Mouse (Mus musculus) 416B (cell line): ENCODE measurements around the gene Ttyh2.
A peak's percentile ranks its signal among the peaks of the same experiment; 100 is the strongest.

Experiments used
- DNase-seq: peaks from one replicate; pipeline ENCODE4 v3.0.0; 2011; ENCODE audit warnings: low read depth

Ttyh2 gene

DNA sequence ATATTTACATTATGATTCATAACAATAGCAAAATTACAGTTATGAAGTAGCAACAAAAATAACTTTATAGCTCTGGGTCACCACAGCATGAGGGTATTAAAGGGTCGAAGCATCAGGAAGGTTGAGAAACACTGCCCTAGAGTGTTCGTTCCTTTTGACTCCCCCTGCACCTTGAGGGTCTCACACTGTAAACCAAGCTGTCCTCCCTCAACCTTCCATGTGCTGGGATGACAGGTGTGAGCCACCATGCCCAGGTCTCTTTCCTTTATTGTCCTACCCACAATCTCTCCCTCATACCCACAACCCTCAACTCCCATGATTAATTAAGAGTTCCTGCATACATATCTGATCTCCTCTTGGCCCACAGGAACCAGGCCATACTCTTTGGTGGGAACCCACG is 36.2 kb downstream of the Ttyh2 start:
- no peak for DNase-seq

DNA sequence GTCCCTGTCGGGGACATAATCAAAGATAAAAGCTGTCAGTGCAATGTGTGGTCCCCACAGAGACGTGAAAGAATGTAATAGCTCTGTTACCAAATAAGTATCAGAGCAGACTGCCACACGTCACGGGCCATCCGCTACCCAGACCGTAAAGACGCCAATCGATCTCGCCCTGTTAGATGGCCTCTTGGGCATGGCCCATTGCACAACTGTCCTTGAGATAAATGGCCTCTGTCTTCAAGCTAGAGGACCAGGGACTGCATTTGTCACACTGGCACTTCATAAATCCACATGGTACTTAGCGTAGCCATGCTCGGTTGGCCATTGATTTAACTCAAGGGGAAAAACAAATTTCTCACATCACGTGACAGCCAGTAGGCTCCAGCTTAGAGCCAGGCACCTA is 36.6 kb downstream of the Ttyh2 start:
- DNase-seq, result no peak

DNA sequence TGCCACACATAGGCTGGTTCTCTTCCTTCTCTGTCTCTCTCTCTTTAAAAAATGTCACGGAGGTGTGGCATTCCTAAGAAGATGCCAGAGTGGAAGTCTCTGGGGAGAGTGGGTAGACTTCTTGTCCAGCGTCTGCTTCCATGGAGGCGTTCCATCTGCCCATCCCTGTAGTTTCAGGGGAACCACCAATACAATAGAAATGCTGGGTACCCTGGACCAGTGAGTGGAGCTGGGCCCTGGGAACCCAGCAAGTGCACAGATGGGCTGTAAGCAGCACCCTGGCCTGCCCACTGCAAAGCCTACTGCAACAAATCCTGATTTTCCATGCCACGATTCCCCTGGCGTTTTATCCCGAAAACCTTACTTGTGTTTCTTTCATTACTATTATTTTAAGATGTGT is 39.3 kb downstream of the Ttyh2 start:
- no peak for DNase-seq

DNA sequence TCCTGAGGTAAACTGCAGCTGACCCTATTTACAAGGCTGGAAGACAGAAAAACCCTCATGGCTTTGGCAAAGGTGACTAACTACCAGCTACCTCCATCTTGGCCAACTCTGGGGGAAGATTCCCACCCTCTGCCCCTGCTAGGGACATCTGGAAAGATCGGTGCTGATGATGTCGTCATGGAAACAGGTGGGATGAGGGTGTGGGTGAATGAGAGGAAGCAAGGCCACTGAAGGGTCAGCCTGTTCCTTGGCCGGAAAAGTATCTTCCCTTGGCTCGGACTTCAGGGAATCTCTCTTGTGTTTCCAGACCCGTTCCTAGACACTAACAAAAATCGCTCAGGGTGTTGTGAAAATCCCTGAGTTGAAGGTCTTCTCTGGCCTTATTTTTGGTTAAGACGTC is 40.3 kb downstream of the Ttyh2 start:
- no peak for DNase-seq

DNA sequence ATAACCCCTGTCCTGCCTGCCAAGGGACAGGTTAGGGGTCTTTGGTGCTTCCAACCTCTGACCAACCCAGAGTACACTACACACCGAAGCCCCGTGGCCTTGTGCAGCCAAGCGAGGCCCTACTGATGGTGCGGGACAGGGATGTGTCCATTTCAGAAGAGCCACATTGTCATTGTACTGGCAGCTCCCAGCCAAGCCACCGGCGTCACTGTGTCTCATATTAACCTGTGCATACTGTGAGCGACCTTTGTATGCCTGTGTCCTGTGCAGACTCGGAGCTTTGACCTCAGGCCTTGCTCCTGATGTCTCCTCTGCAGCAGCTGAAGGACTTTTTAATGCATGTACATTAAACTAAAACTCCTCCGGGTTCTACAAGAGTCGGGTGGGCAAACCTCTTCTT is 45.3 kb downstream of the Ttyh2 start:
- DNase-seq, result no peak

- DNase-seq, result no peak
Observed at GRCm38 (mm10) chr11:114722438-114722837, 47.2 kb downstream of the Ttyh2 start.

- DNase-seq, result peak; percentile 26
Observed at GRCm38 (mm10) chr11:114723030-114723429, 47.8 kb downstream of the Ttyh2 start.

- peak; percentile 28 for DNase-seq
Observed at GRCm38 (mm10) chr11:114724787-114725590, 49.8 kb downstream of the Ttyh2 start.

- no peak for DNase-seq
Observed at GRCm38 (mm10) chr11:114726965-114727825, 52.0 kb downstream of the Ttyh2 start, which contains the start of gene Dnaic2. Dnaic2 (plus strand) TSS chr11:114727408.

DNA sequence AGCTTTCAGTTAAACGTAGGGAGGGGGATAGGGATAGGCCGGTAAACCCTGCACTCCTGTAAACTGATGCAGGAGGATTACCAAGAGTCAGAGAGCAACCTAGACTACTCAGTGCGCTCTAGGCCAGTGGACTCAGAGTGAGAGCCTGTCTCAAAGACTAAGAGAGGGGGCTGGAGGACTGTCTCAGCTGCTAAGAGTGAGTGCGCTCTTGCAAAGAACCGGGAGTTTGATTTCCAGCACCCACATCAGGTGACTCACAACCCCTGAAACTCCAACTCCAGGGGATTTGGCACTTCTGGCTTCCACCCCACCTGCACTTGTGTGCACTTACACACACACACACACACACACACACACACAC is 52.6 kb downstream of the Ttyh2 start:
- DNase-seq, result no peak

DNA sequence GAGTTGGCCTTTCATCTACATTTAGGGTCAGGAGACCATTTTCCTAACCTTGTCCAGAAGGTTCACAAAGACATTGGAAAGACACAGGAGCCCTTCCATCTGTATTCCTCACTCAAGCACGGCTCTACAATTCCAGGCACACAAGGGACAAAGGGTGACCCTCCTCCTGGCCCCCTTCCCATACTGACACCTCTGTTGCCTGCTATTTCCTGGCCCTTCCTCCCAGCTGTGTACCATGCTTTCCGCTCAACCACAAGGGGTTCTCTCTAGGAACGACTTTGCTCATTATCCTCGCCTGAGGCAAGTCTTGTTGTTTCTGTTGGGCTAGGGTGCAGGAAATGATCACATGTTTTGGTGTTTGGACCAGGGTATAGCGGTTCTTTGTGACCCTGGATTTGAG is 53.1 kb downstream of the Ttyh2 start:
- peak; percentile 34 for DNase-seq

GRCm38 (mm10) chr11:114729832-114730363 is 54.7 kb downstream of the Ttyh2 start:
- DNase-seq, result no peak

GRCm38 (mm10) chr11:114731711-114732110 is 56.5 kb downstream of the Ttyh2 start:
- DNase-seq, result peak; percentile 65

- DNase-seq, result no peak
Observed at GRCm38 (mm10) chr11:114732890-114733289, 57.7 kb downstream of the Ttyh2 start.

GRCm38 (mm10) chr11:114736111-114736510 is 60.9 kb downstream of the Ttyh2 start:
- DNase-seq, result peak; percentile 49

DNA sequence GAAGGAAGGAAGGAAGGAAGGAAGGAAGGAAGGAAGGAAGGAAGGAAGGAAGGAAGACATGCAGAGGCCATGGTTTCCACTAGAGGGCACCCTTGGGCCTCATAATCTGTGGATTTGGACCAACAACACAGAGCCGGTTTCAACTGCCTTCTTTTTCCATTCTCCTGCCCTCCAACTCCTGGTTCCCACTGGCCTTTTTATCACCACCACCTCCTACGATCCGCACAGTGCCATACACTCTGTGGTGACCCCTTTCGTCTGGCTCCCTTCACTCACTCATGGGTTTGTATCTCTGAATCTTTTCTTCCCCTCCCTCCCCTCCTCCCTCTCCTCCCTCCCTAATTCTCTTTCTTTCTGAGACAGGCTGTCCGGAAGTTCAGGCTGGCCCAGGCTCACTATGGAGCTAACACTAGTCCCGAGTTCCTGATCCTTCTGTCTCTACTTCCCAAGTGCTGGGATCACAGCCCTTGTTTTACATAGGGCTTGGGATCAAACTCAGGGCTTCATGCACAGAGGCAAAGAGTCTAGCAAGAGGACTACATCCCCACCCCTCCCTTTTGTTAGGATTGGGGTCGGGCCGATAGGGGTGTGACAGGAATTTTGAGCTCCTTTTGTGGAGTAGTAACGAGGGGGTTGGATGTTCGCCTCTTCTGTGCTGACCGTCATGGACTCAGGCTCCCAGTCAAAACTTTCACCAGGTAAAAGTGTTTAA is 61.8 kb downstream of the Ttyh2 start:
- peak; percentile 38 for DNase-seq

GRCm38 (mm10) chr11:114740598-114740997 is 65.4 kb downstream of the Ttyh2 start:
- DNase-seq, result no peak

DNA sequence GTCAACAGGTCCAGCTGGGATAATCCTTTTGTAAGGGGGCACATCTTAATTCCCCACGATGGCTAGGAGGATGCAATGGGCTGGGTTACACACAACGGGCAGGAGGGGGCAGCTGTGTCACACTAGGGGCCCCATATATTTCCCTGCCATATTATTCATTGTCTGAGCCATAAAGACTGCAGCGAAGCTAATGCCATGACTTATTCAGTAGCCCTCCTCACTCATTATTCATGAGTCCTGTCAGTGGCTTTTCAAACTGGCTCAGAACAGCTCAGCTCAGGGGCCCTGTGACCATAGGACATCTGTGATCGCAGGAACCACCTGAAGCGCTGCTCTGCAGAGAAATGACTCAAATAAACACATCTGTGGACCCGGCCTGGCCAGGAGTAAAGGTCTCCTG is 66.2 kb downstream of the Ttyh2 start:
- DNase-seq, result no peak

GRCm38 (mm10) chr11:114745134-114745533 is 69.9 kb downstream of the Ttyh2 start:
- peak; percentile 85 for DNase-seq

DNA sequence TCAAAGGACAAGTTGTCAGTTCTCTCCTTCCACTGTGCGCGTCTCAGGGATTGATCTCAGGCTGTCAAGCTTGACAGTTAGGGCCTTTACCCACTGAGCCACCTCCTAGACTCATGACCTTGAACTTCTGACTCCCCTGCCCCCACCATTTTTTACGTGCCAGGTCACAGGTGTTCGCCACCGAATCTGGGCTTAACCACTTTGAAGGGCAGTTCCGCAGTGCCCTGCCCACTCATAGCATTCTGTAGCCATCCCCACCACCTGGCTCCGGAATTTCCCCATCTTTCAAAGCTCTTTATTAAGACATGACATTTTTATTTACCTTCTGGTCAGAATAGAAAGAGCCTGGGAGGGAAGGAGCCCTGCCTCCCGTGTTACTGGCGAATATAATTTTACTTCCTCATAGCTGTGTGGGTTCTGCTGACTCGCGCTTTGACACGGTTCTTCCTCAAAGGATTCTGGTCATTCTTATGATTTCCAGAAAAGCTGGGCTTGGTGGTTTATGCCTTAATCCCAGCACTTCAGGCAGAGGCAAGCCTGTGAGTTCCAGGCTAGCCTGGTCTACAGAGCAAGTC is 72.4 kb downstream of the Ttyh2 start:
- peak; percentile 25 for DNase-seq

DNA sequence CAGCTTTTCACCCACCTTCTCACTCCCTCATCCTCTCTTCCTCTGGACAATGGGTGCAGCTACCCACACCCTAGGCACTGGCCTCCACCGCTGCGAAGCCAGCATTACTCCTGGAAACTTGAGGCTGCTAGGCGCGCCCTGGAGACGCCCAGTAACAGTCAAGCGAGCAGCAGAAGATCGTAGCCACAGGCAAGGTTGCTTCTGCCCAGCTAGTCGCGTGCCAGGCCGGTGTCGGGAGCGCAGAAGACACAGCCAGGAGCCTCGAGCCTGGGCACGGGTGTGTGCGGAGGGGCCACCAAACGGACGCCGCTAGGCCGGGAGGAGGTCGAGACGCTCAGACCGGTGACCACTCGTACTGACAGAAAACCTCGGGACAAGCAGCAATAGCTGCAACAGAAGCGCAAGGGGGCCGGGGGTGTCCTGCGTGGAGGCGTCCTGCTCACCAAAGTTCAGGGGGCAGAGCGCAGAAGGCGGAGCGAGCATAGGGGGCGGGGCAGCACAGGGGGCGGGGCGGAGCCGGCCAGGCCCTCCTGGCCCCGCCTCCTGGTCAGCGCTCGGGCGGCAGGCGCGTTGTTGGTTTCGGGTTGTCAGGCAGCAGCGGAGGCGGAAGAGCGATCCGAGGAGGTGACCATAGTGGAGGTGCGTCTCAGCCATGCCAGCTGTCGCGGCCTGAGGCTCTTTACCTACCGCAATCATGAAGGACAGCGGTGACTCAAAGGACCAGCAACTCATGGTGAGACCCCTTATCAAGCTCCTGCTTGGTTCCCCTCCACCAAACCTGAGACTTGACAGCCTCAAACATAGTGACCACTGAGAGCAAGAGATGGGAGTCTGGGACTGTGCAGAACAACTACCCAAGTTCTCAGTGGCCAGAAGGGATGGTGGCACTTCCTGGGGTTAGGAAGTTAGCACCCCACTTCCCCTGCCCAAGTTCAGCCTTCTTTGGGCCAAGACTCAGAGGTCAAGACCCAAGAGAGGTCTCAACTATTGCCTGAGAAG is 89.9 kb downstream of the Ttyh2 start, which contains the start of gene Kif19a:
Gene Kif19a (plus strand): TSS at position 569 of the 999 bp plus-strand sequence.
- DNase-seq, result no peak
